17 mouse cellular contexts compared by ENCODE assay signal in genomic region chr16:8619659-8620314, GRCm38 (mm10). TPM values are rescaled to one million over a fixed set of nuclear protein-coding genes. Genes with fewer than 3 reads are reported as not detected.
A peak's percentile ranks its signal among the peaks of the same experiment; 100 is the strongest.
DNase-seq lines count a peak whose midpoint lies in the region; ATAC-seq and TF ChIP-seq lines count a peak whose summit lies in the region.
"Had no signal": no experiment of that assay in that cellular context is flagged by ENCODE, and none has a peak within 500 bp of the region (broad histone marks: within the 10 kb centered on the region; RNA-seq: fewer than 3 reads in every experiment).

No protein-coding gene starts in this region.

- no peaks in the 10 kb centered on the region for H3K27me3 ChIP-seq in lung, embryonic 14.5 days (ENCODE audit: insufficient read depth, low read length)
- peaks cover 21% of the 10 kb centered on the region for H3K27me3 ChIP-seq in embryonic facial prominence, embryonic 10.5 days (replicated peaks; ENCODE audit: low read depth, poor library complexity, severe bottlenecking)
- H3K27me3 ChIP-seq in stomach, embryonic 15.5 days (replicated peaks): no peaks in the 10 kb centered on the region
- H3K27me3 ChIP-seq in heart, embryonic 11.5 days (ENCODE audit: control insufficient read depth, insufficient read depth, low read length): no peaks in the 10 kb centered on the region
- H3K27me3 ChIP-seq: liver, embryonic 15.5 days had no signal

- no peaks in the 10 kb centered on the region for H3K9me3 ChIP-seq in lung, embryonic 14.5 days (ENCODE audit: low read depth, low read length)
- H3K9me3 ChIP-seq in embryonic facial prominence, embryonic 10.5 days: 0 out of 2 replicates have a peak, but pooled peaks cover 3% of the 10 kb centered on the region
- H3K9me3 ChIP-seq in stomach, embryonic 15.5 days: no peaks in the 10 kb centered on the region
- H3K9me3 ChIP-seq in heart, embryonic 11.5 days (replicated peaks; ENCODE audit: control insufficient read depth, low read length): no peaks in the 10 kb centered on the region
- H3K9me3 ChIP-seq: limb, embryonic 10.5 days; liver, embryonic 15.5 days had no signal

- peak; percentile 45 for ATAC-seq in lung, embryonic 14.5 days (ENCODE audit: insufficient read depth)
- peak; percentile 29; the same call in 1 of the 2 replicates for ATAC-seq in stomach, embryonic 15.5 days (ENCODE audit: insufficient read depth, low FRiP score, low read depth)
- no peak for ATAC-seq in heart, embryonic 11.5 days (replicated peaks; ENCODE audit: insufficient number of reproducible peaks, low FRiP score, low TSS enrichment)
- ATAC-seq: activated CD4-positive, CD25-positive, alpha-beta regulatory T cell, adult 4 months; CD4-positive, CD25-positive, alpha-beta regulatory T cell, adult 4 months had no signal

- no peak overlapping the region for H3K4me3 ChIP-seq in lung, embryonic 14.5 days (ENCODE audit: low read depth, low read length)
- H3K4me3 ChIP-seq in embryonic facial prominence, embryonic 10.5 days: no peak overlapping the region
- no peak overlapping the region for H3K4me3 ChIP-seq in stomach, embryonic 15.5 days (replicated peaks)
- H3K4me3 ChIP-seq in heart, embryonic 11.5 days (ENCODE audit: low read depth, low read length): no peak overlapping the region
- H3K4me3 ChIP-seq: limb, embryonic 10.5 days; liver, embryonic 15.5 days; megakaryocyte, embryonic 14.5 days; myocyte had no signal

- no peaks in the 10 kb centered on the region for H3K4me1 ChIP-seq in lung, embryonic 14.5 days (ENCODE audit: insufficient read depth)
- H3K4me1 ChIP-seq in embryonic facial prominence, embryonic 10.5 days: peaks cover 13% of the 10 kb centered on the region
- H3K4me1 ChIP-seq in stomach, embryonic 15.5 days: peaks cover 10% of the 10 kb centered on the region
- no peaks in the 10 kb centered on the region for H3K4me1 ChIP-seq in heart, embryonic 11.5 days (ENCODE audit: control insufficient read depth, insufficient read depth, low read length)

- no peak overlapping the region for H3K9ac ChIP-seq in lung, embryonic 14.5 days
- H3K9ac ChIP-seq in stomach, embryonic 15.5 days: no peak overlapping the region
- H3K9ac ChIP-seq in heart, embryonic 11.5 days (ENCODE audit: low read depth, low read length): no peak overlapping the region
- H3K9ac ChIP-seq: liver, embryonic 15.5 days had no signal

- DNase-seq in lung, embryonic 14.5 days: peak; percentile 38
- DNase-seq in lung, postnatal 25 days (ENCODE audit: low spot score): no peak
- peak; percentile 6 for DNase-seq in brain, embryonic 14.5 days (ENCODE audit: low read depth)
- DNase-seq in embryonic facial prominence, embryonic 10.5 days (ENCODE audit: low spot score): peak; percentile 22
- DNase-seq in spleen, postnatal 4 days (ENCODE audit: low spot score in 2 of 2): no peak
- DNase-seq: cerebellum, adult 11 months; gastrocnemius, postnatal 14 days; kidney, postnatal 36 days; right cerebral cortex, postnatal 4 days had no signal

- TF ChIP-seq POLR2A in brain, embryonic 14.5 days (IDR thresholded peaks at IDR 0.05; ENCODE audit: borderline replicate concordance, extremely low read depth, insufficient read depth, insufficient read length, poor library complexity, severe bottlenecking): no peak

- no peaks in the 10 kb centered on the region for H3K36me3 ChIP-seq in lung, embryonic 14.5 days (ENCODE audit: insufficient read depth)
- peaks cover 20% of the 10 kb centered on the region for H3K36me3 ChIP-seq in embryonic facial prominence, embryonic 10.5 days (replicated peaks)
- no peaks in the 10 kb centered on the region for H3K36me3 ChIP-seq in stomach, embryonic 15.5 days
- no peaks in the 10 kb centered on the region for H3K36me3 ChIP-seq in heart, embryonic 11.5 days (ENCODE audit: control insufficient read depth, insufficient read depth, low read length)
- H3K36me3 ChIP-seq: limb, embryonic 10.5 days had no signal

- H3K4me2 ChIP-seq in lung, embryonic 14.5 days: no peak overlapping the region
- 0 out of 2 replicates have a peak overlapping the region, but pooled peaks have one; percentile 0 for H3K4me2 ChIP-seq in stomach, embryonic 15.5 days
- no peak overlapping the region for H3K4me2 ChIP-seq in heart, embryonic 11.5 days
- H3K4me2 ChIP-seq: liver, embryonic 15.5 days had no signal

- 13% methylated on average over 10 of the region's 10 CpGs for WGBS in lung, embryonic 14.5 days
- 63% methylated on average over 10 of the region's 10 CpGs for WGBS in embryonic facial prominence, embryonic 10.5 days
- 15% methylated on average over 10 of the region's 10 CpGs for WGBS in stomach, embryonic 15.5 days
- WGBS in heart, embryonic 11.5 days (ENCODE audit: insufficient replicate concordance): 59% methylated on average over 10 of the region's 10 CpGs

- H3K27ac ChIP-seq in lung, embryonic 14.5 days (ENCODE audit: low read depth): no peak overlapping the region
- no peak overlapping the region; the same call in 1 of the 2 replicates for H3K27ac ChIP-seq in embryonic facial prominence, embryonic 10.5 days (replicated peaks)
- peak overlapping the region; percentile 55 for H3K27ac ChIP-seq in stomach, embryonic 15.5 days
- H3K27ac ChIP-seq in heart, embryonic 11.5 days (ENCODE audit: low read depth, low read length): no peak overlapping the region
- H3K27ac ChIP-seq: limb, embryonic 10.5 days; liver, embryonic 15.5 days had no signal

- no peak for TF ChIP-seq CTCF in lung, embryonic 14.5 days (IDR thresholded peaks at IDR 0.05; ENCODE audit: low read depth)
- TF ChIP-seq CTCF in brain, embryonic 14.5 days (IDR thresholded peaks at IDR 0.05; ENCODE audit: borderline replicate concordance, extremely low read depth, insufficient read depth, insufficient read length): no peak

RNA-seq across cellular contexts. Expression of gene Pmm2, which starts 17.7 kb away (rescaled TPM):
- 51.7 and 52.0 TPM in 2 replicates for polyA plus RNA-seq in lung, embryonic 14.5 days (2014; fragmentation: Nextera tagmentation; extraction: Ambion mirVana)
- 56.6 and 62.4 TPM in 2 replicates for polyA plus RNA-seq in brain, embryonic 14.5 days (2012; rRNA removed)
- polyA plus RNA-seq in embryonic facial prominence, embryonic 10.5 days (2016; fragmentation: Nextera tagmentation; extraction: Ambion mirVana): 54.1 and 58.7 TPM in 2 replicates
- polyA plus RNA-seq in stomach, embryonic 15.5 days (2015; fragmentation: Nextera tagmentation; extraction: Ambion mirVana): 67.6 and 69.2 TPM in 2 replicates
- polyA plus RNA-seq in heart, embryonic 11.5 days (2014; fragmentation: Nextera tagmentation; extraction: Ambion mirVana): 38.5 and 40.3 TPM in 2 replicates

RNA-seq across cellular contexts. Expression of gene Tmem186, which starts 17.7 kb away (rescaled TPM):
- polyA plus RNA-seq in lung, embryonic 14.5 days (2014; fragmentation: Nextera tagmentation; extraction: Ambion mirVana): 11.7 and 12.3 TPM in 2 replicates
- 21.0 and 23.3 TPM in 2 replicates for polyA plus RNA-seq in brain, embryonic 14.5 days (2012; rRNA removed)
- polyA plus RNA-seq in embryonic facial prominence, embryonic 10.5 days (2016; fragmentation: Nextera tagmentation; extraction: Ambion mirVana): 23.5 and 25.4 TPM in 2 replicates
- polyA plus RNA-seq in stomach, embryonic 15.5 days (2015; fragmentation: Nextera tagmentation; extraction: Ambion mirVana): 18.8 and 20.1 TPM in 2 replicates
- 10.5 and 16.3 TPM in 2 replicates for polyA plus RNA-seq in heart, embryonic 11.5 days (2014; fragmentation: Nextera tagmentation; extraction: Ambion mirVana)

RNA-seq across cellular contexts. Expression of gene Carhsp1, which starts 52.2 kb away (rescaled TPM):
- 27.6 and 27.7 TPM in 2 replicates for polyA plus RNA-seq in lung, embryonic 14.5 days (2014; fragmentation: Nextera tagmentation; extraction: Ambion mirVana)
- 138 and 149 TPM in 2 replicates for polyA plus RNA-seq in brain, embryonic 14.5 days (2012; rRNA removed)
- polyA plus RNA-seq in embryonic facial prominence, embryonic 10.5 days (2016; fragmentation: Nextera tagmentation; extraction: Ambion mirVana): 168 and 176 TPM in 2 replicates
- polyA plus RNA-seq in stomach, embryonic 15.5 days (2015; fragmentation: Nextera tagmentation; extraction: Ambion mirVana): 82.3 and 92.6 TPM in 2 replicates
- polyA plus RNA-seq in heart, embryonic 11.5 days (2014; fragmentation: Nextera tagmentation; extraction: Ambion mirVana): 39.1 and 42.4 TPM in 2 replicates

Comparison
In these comparisons a context has a peak if more than half of its experiments do, and no peak if none do; other contexts are left out.
1. DNase-seq: peak in lung, embryonic 14.5 days (single experiment), brain, embryonic 14.5 days (single experiment) and embryonic facial prominence, embryonic 10.5 days (single experiment); none in lung, postnatal 25 days (single experiment) and spleen, postnatal 4 days (0 of 2).